Mouse (Mus musculus) cerebral cortex, adult 2 months (tissue): ENCODE results near the gene Gm7173.

Experiments
- WGBS: fragments of 180-500 bp; shearing (Covaris S2); methylation state at CpG from one replicate; pipeline ENCODE4 v1.1.7; 2018; 5-methylcytosine and 5-hydroxymethylcytosine counted together

Gene Gm7173

DNA sequence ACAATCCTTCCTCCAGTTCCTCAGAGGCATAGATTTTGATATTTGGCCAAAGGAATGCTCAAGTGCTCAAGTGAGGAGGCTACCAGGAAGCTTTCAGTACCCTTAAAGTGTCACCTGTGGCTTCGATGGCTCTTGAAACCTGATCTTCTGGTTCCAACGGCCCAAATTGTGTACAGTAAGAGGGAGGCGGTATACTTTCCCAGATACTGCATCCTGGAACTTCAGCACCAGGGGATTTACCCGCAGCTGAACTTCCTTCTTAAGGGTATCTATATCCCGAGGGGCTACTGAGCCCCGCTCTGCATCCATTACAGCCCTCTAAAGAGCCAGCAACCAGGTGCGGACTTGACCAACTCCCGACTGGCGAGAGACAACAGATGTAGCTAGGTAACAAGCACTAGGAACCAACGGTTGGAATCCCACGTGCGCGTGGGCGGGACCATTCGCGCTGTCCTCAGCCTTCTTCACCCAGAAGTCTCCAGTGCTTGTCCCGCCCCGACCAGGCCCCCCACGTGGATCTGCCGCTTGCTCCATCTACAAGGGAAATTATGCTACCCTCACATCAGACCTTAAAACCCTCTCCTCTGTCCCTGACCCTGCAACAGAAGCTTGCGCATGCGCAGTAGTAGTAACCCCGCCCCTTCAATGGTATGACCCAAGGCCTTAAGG lies at the start of gene Gm7173:
Gm7173 (minus strand) TSS at position 309 of the 669 bp plus-strand sequence.
- 16% methylated on average over 23 of the region's 23 CpGs for WGBS

DNA sequence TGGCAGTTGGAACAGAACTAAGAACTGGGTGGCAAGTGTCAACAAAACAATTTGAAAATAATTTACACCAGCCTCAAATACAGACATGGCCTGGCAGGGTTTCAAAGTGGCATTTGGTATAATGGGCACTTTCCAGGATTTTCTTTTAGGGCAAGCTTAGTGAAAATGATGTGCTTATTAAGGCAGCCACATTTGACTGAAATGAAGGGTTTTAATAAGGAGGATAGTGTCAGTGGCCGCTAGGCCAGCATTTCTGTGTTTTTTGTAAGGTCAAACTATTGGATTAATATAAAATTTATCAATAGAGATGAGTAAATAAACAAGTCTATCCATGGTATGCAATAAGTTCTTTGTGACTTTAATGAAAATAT lies 546 bp upstream of the Gm7173 start:
- WGBS, result 55% methylated on average over 1 of the region's 1 CpGs
